Mouse (Mus musculus) hindbrain, embryonic 11.5 days (tissue): ENCODE results near the gene Elf1. TPM values are rescaled to one million over a fixed set of nuclear protein-coding genes. Genes with fewer than 3 reads are reported as not detected.

Source experiments
- ATAC-seq: fragments of 200-750 bp; cut with Nextera tagmentation; 2 replicates; pipeline ENCODE4 v1.8.0; 2017; ENCODE audit warnings: mild to moderate bottlenecking, moderate TSS enrichment, moderate library complexity; ENCODE audit not compliant: low FRiP score
- DNase-seq: peaks from one replicate; pipeline ENCODE4 v3.0.0-alpha.2; 2015; ENCODE audit warnings: low spot score
- H3K27ac ChIP-seq: fragments of 300-500 bp; sonication (generic); 2 replicates; pipeline ENCODE4 v1.5.1; 2014; ENCODE audit warnings: mild to moderate bottlenecking, low read depth, low read length
- H3K27me3 ChIP-seq: fragments of 300-500 bp; sonication (generic); 2 replicates; pipeline ENCODE4 v1.6.1; 2014; ENCODE audit warnings: mild to moderate bottlenecking, low read length, moderate library complexity, mixed read lengths; ENCODE audit not compliant: control insufficient read depth, insufficient read depth
- H3K36me3 ChIP-seq: fragments of 300-500 bp; sonication (generic); 2 replicates; pipeline ENCODE4 v1.6.1; 2014; ENCODE audit warnings: mild to moderate bottlenecking, low read length, moderate library complexity, mixed read lengths; ENCODE audit not compliant: control insufficient read depth, insufficient read depth
- H3K4me1 ChIP-seq: fragments of 300-500 bp; sonication (generic); replicated peaks from 2 replicates; pipeline ENCODE4 v1.6.1; 2014; ENCODE audit warnings: low read length, mixed read lengths; ENCODE audit not compliant: control insufficient read depth, insufficient read depth
- H3K4me2 ChIP-seq: fragments of 300-500 bp; sonication (generic); replicated peaks from 2 replicates; pipeline ENCODE4 v1.6.1; 2014; ENCODE audit warnings: mild to moderate bottlenecking, low read depth, low read length
- H3K4me3 ChIP-seq: fragments of 300-500 bp; sonication (generic); 2 replicates; pipeline ENCODE4 v1.5.1; 2014; ENCODE audit warnings: low read depth, low read length
- H3K9ac ChIP-seq: fragments of 300-500 bp; sonication (generic); 2 replicates; pipeline ENCODE4 v1.6.1; 2014; ENCODE audit warnings: low read depth, low read length
- H3K9me3 ChIP-seq: fragments of 300-500 bp; sonication (generic); 2 replicates; pipeline ENCODE4 v1.6.1; 2016; ENCODE audit warnings: low read length; ENCODE audit not compliant: control insufficient read depth
- WGBS: fragments of 180-500 bp; shearing (Covaris S2); extraction: QIAGEN DNeasy Blood & Tissue Kit; methylation state at CpG from one replicate; pipeline ENCODE4 v1.1.7; 2014; 5-methylcytosine and 5-hydroxymethylcytosine counted together
- polyA plus RNA-seq: library from polyadenylated mRNA; unstranded; fragments of >200 nt; fragmentation: Nextera tagmentation; extraction: Ambion mirVana; gene quantifications from 2 replicates; pipeline ENCODE4 v1.2.1, GENCODE M21; 2014

Elf1 gene
- polyA plus RNA-seq, 1 experiment from 2014 or later = 9.4 TPM

DNA sequence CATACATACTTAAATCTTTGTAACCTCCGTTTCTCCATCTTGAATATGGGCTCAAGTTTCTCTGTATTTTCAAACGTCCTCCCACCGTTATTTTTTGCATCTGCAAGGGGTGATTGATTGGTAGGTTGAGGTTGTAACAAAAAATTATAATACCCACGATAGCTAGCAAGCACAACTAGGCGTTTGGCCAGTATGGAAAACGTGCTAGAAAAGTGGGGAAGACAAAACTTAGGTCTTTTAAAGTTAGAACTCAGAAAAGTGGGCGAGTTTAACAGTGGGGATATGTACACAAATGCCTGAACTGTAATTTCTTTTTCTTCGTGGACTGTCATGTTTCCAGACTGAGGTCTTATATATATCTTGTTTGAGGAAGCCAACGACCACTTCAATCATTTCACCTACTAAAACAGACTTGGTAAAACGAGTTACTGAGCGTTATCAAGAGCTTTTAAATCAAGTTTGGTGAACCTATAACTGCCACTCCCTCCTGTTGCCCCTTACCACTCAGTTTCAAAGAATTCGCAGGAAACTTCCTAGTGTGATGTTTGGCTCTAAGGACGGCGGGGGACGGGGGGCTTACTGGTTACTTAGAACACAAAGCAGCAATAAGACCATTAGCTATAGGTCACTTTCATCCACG is 105.6 kb downstream of the Elf1 start:
- Histone ChIP-seq H3K27me3 (no peaks in the 10 kb centered on the region), H3K4me1 (peaks cover 3% of the 10 kb centered on the region; the same call in 1 of the 2 replicates), H3K36me3 (no peaks in the 10 kb centered on the region), H3K27ac (peak overlapping the region; percentile 87), H3K4me3 (peak overlapping the region; percentile 71), H3K9me3 (no peaks in the 10 kb centered on the region), H3K9ac (peak overlapping the region; percentile 74), H3K4me2 (peak overlapping the region; percentile 51)
- DNase-seq (peak; percentile 14), ATAC-seq (no peak)
- WGBS = 36% methylated on average over 16 of the region's 16 CpGs

DNA sequence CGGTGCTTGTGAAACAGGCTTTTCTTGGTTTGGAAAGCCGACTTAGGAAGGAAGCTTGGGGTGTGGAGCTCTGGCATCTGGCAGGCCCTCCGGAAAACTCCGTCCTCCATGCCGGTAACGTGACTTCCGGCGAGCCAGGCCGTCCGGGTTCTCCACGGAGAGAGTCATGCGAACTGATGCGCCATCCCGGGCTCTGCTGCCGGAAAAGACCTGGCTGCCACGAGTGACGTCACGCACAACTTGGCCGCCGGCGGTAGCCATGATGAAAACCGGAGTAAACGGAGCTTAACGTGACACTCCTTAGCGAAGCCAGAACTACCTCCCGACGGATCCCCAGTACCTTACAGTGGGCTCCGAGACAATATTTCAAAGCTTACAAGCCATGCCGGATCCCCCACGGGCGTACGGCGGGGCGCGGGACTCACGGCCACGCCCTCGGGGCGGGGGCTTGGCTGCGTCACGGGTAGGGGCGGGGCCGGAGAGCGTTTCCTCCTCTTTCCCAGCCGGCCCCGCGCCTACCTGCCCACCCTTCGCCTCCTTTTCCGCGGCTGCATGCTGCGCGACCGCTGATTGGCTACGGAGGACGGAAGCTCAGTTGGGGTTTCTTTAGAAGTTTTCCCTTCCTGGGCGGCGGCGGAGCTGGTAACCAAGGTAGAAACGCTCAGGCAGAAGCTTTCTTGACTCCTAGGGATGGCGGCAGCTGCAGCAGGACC is 106.3 kb downstream of the Elf1 start, which contains the start of gene Sugt1:
TSS of gene Sugt1 (plus strand) at position 553 of the 713 bp plus-strand sequence.
- Histone ChIP-seq H3K36me3 (no peaks in the 10 kb centered on the region), H3K27ac (peak within 1 kb of the TSS; percentile 87), H3K27me3 (no peaks in the 10 kb centered on the region), H3K9me3 (no peaks in the 10 kb centered on the region), H3K4me3 (peak within 1 kb of the TSS; percentile 71), H3K9ac (peak within 1 kb of the TSS; percentile 75), H3K4me1 (peaks cover 3% of the 10 kb centered on the region; the same call in 1 of the 2 replicates), H3K4me2 (peak within 1 kb of the TSS; percentile 60)
- peak; percentile 95 for DNase-seq
- under 1% methylated on average over 60 of the region's 60 CpGs for WGBS
- ATAC-seq = peak; percentile 99

DNA sequence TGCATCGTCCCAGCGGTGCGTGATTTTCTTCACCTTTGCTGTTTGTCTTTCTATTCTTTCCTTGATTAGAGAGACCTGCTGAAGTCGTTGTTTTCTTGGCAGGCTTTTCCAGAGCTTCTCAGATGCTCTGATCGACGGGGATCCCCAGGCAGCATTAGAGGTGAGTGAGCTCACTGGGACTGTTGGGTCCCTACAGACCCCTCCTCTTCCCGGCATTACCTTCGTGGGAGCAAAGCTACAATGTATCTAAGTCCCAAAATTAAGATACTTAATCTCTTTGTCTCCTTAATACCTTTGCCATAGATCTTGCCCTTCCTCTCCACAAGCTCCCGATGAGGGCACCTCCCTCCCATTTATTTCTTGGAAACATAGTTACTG is 106.8 kb downstream of the Elf1 start:
- 2% methylated on average over 9 of the region's 9 CpGs for WGBS
- Histone ChIP-seq H3K4me3 (peak overlapping the region; percentile 71), H3K9ac (peak overlapping the region; percentile 75), H3K9me3 (no peaks in the 10 kb centered on the region), H3K36me3 (no peaks in the 10 kb centered on the region), H3K4me1 (peaks cover 3% of the 10 kb centered on the region; the same call in 1 of the 2 replicates), H3K27ac (0 out of 2 replicates have a peak overlapping the region, but pooled peaks have one; percentile 30), H3K27me3 (no peaks in the 10 kb centered on the region), H3K4me2 (peak overlapping the region; percentile 60)
- no peak for DNase-seq
- peak; percentile 53 for ATAC-seq

DNA sequence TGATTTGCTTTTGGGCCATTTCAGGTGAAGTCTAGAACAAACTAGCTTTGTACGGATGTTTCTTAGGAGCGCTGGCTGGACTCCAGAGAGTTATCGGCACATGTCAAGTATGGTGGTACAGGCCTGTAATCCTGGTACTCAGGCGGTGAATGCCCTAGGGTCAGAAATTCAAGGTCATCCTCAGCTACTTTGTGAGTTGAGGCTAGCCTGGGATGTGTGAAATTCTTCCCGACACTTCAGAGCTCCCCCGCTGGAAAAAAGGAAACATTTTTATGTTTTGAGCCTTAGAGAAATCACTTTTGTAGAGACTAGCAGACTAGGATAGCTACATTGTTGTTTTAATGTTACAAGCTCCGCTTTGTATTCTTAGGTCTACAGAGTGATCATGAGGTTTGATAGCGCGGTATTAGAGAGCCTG is 107.5 kb downstream of the Elf1 start:
- no peak overlapping the region for H3K27ac ChIP-seq
- H3K4me1 ChIP-seq = peaks cover 3% of the 10 kb centered on the region; the same call in 1 of the 2 replicates
- DNase-seq (no peak), ATAC-seq (no peak)
- no peaks in the 10 kb centered on the region for H3K27me3 ChIP-seq
- no peaks in the 10 kb centered on the region for H3K9me3 ChIP-seq
- no peaks in the 10 kb centered on the region for H3K36me3 ChIP-seq
- no peak overlapping the region; the same call in 1 of the 2 replicates for H3K9ac ChIP-seq
- peak overlapping the region; percentile 60 for H3K4me2 ChIP-seq
- 89% methylated on average over 9 of the region's 9 CpGs for WGBS
- H3K4me3 ChIP-seq = peak overlapping the region; percentile 71

DNA sequence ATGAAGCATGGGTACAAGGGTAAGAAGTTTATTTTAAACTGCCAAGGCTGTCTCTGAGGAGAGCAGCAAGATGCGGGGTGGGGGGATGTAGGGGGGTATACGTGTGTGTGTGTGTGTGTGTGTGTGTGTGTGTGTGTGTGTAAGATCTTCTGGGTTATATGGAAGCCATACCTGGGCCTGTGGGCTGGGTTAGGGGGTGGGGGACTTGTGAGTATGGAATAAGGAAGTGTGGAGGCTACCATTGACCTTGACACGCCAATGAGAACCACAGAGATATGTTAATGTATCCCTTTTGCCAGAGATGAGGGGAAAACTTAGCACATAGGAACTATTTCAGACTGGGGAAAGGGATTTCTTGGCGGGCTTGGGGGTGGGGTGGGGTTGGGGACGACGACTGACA is 108.4 kb downstream of the Elf1 start:
- Histone ChIP-seq H3K4me3 (no peak overlapping the region), H3K9ac (no peak overlapping the region), H3K27ac (no peak overlapping the region), H3K4me2 (no peak overlapping the region), H3K27me3 (no peaks in the 10 kb centered on the region), H3K4me1 (peaks cover 3% of the 10 kb centered on the region; the same call in 1 of the 2 replicates), H3K9me3 (no peaks in the 10 kb centered on the region), H3K36me3 (no peaks in the 10 kb centered on the region)
- ATAC-seq (no peak), DNase-seq (no peak)
- 82% methylated on average over 6 of the region's 6 CpGs for WGBS

DNA sequence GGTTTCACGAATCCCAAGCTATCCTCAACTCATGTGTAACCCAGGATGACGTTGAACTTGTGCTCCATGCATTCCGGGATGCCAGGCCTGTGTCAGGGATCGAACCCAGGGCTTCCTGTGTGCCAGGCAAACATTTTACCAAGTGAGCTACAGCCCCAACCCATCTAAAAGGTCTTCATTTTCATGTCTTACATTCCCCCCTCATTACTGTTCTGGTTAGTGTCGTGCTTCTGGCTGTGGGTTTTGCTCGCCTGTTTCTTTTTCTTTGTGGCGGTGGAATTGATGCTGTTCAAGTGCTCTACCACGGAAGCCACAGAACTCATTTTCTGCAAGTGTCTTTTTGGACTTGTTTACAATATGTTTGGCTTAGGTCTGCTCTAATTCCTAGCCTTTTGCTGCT is 109.9 kb downstream of the Elf1 start:
- no peak overlapping the region for H3K27ac ChIP-seq
- no peak for ATAC-seq

DNA sequence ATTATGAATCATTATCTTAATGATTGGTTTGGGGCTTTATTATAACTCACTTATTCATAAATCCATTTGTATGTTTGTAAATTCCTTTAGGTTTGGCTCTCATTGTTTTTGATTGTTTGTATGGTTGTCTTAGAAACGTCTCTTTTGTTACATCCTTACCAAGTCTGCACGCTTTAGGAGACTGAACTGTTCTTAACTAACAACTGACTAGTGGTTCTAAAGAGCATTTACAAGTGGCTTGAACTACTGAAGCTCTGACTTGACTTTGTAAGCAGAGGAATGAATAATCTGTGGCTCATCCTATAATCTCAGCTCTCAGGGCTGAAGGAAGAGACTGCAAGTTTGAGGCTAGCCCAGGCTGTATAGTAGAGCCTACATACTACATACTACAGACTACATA is 110.6 kb downstream of the Elf1 start:
- DNase-seq (no peak), ATAC-seq (no peak)
- H3K27ac ChIP-seq = no peak overlapping the region
- H3K36me3 ChIP-seq = no peaks in the 10 kb centered on the region
- no peak overlapping the region for H3K4me3 ChIP-seq
- no peaks in the 10 kb centered on the region for H3K9me3 ChIP-seq
- H3K27me3 ChIP-seq = no peaks in the 10 kb centered on the region
- WGBS = 94% methylated on average over 2 of the region's 2 CpGs
- no peak overlapping the region for H3K4me2 ChIP-seq
- H3K9ac ChIP-seq = no peak overlapping the region
- H3K4me1 ChIP-seq = peaks cover 3% of the 10 kb centered on the region; the same call in 1 of the 2 replicates

More for the DNA sequence above, 109.9 kb downstream of the Elf1 start:
- Histone ChIP-seq H3K4me1 (peaks cover 3% of the 10 kb centered on the region; the same call in 1 of the 2 replicates), H3K36me3 (no peaks in the 10 kb centered on the region), H3K4me2 (no peak overlapping the region), H3K9me3 (no peaks in the 10 kb centered on the region), H3K4me3 (no peak overlapping the region), H3K9ac (no peak overlapping the region), H3K27me3 (no peaks in the 10 kb centered on the region)
- whole genome bisulfite sequencing = 98% methylated on average over 8 of the region's 8 CpGs
- no peak for DNase-seq

DNA sequence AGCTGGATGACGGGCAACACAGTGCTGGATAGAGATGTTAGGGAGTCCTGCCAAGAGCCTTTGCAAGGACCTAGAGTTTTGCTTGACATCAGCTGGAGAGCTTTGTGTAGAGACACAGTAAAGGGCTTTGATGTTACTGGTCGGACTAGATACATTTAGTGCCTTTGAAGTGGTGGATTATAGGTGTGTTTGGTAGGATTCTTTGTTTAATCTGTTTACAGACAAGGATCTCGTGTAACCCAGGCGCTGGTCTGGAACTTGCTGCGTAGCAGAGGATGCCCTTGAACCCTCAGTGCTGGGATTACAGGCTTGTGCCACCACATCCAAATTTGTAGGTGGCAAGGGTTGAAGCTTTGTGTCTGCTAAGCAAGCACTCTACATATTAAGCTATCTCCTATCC is 113.1 kb downstream of the Elf1 start:
- no peak for DNase-seq
- Histone ChIP-seq H3K4me3 (no peak overlapping the region), H3K4me1 (no peaks in the 10 kb centered on the region), H3K27ac (no peak overlapping the region), H3K36me3 (no peaks in the 10 kb centered on the region), H3K9ac (no peak overlapping the region), H3K9me3 (no peaks in the 10 kb centered on the region), H3K27me3 (no peaks in the 10 kb centered on the region), H3K4me2 (no peak overlapping the region)
- WGBS = 89% methylated on average over 5 of the region's 5 CpGs
- no peak for ATAC-seq
